Mouse (Mus musculus) CH12.LX (cell line): ENCODE measurements around the gene Dpysl5.

Source experiments
- BHLHE40 ChIP-seq: IDR thresholded peaks from 2 replicates; pipeline ENCODE4 v1.6.1; 2011; ENCODE audit warnings: mild to moderate bottlenecking, low read depth, low read length, improper control_type of control experiment
- CHD1 ChIP-seq: IDR thresholded peaks from 2 replicates; pipeline ENCODE4 v1.6.1; 2012; ENCODE audit warnings: low read depth, low read length, improper control_type of control experiment, inconsistent platforms
- CTCF ChIP-seq, 2 experiments: IDR thresholded peaks in 1 of 2; conservative IDR thresholded peaks in 1 of 2; 2 replicates each; pipeline ENCODE4 v1.5.1; 2011 to 2012; ENCODE audit warnings: low read depth in 2 of 2, low read length in 2 of 2, improper control_type of control experiment in 1 of 2, inconsistent platforms in 1 of 2, mild to moderate bottlenecking in 1 of 2, moderate library complexity in 1 of 2
- IRF4 ChIP-seq: IDR thresholded peaks from 2 replicates; pipeline ENCODE4 v1.6.1; 2014; ENCODE audit warnings: low read depth, mild to moderate bottlenecking, inconsistent platforms, low read length, improper control_type of control experiment
- KAT2A ChIP-seq: IDR thresholded peaks from 2 replicates; pipeline ENCODE4 v1.6.1; 2012; ENCODE audit warnings: low read length, improper control_type of control experiment, inconsistent platforms; ENCODE audit not compliant: insufficient replicate concordance
- POLR2A ChIP-seq: IDR thresholded peaks from 2 replicates; pipeline ENCODE4 v1.6.1; 2011; ENCODE audit warnings: low read depth, mild to moderate bottlenecking, improper control_type of control experiment, low read length
- RAD21 ChIP-seq: IDR thresholded peaks from 2 replicates; pipeline ENCODE4 v1.6.1; 2011; ENCODE audit warnings: low read depth, mild to moderate bottlenecking, low read length, improper control_type of control experiment, moderate library complexity
- ZC3H11A ChIP-seq: IDR thresholded peaks from 2 replicates; pipeline ENCODE4 v1.6.1; 2012; ENCODE audit warnings: low read depth, mild to moderate bottlenecking, inconsistent platforms, low read length, improper control_type of control experiment
- ZNF384 ChIP-seq: IDR thresholded peaks from 2 replicates; pipeline ENCODE4 v1.6.1; 2012; ENCODE audit warnings: low read depth, low read length, improper control_type of control experiment, inconsistent platforms

- TF ChIP-seq IRF4 (no peak), CTCF (conservative IDR thresholded peaks at IDR 0.05 in 1 of 2, IDR thresholded peaks at IDR 0.05 in 1 of 2; ENCODE audit: low read depth in 2 of 2, low read length in 2 of 2) (no peak), POLR2A (no peak), CHD1 (no peak), ZNF384 (no peak), RAD21 (no peak), BHLHE40 (no peak), KAT2A (no peak), ZC3H11A (no peak)
These were observed 56.7 kb downstream of the Dpysl5 start for GRCm38 (mm10) chr5:30768082-30768481.
